Mouse (Mus musculus) urinary bladder, adult 18-20 months (tissue): ENCODE measurements around the gene Cldn34c2.
"Not testable (repeated sequence)": the region's sequence is repeated elsewhere in the genome, so short reads cannot be mapped to it uniquely, and the experiment has no call there.

Experiments
- DNase-seq, 2 experiments: peaks; one replicate each; pipeline ENCODE4 v3.0.0; 2022; ENCODE audit warnings: low spot score in 2 of 2, mixed read lengths in 2 of 2

Gene Cldn34c2

GRCm38 (mm10) chrX:123581400-123581799 lies at the start of gene Cldn34c2:
Gene Cldn34c2 (plus strand): TSS chrX:123581700.
- DNase-seq: not testable (repeated sequence)

- DNase-seq: not testable (repeated sequence)
These were observed 30.1 kb upstream of the Cldn34c2 start for GRCm38 (mm10) chrX:123551378-123551777.

GRCm38 (mm10) chrX:123612158-123612828 lies 30.8 kb downstream of the Cldn34c2 start:
- DNase-seq: peak in 1 of 2 experiments; percentile 0
